Mouse (Mus musculus) forebrain, embryonic 15.5 days (tissue): Measurements from ENCODE around the gene Orc3. TPM values are rescaled to one million over a fixed set of nuclear protein-coding genes. Genes with fewer than 3 reads are reported as not detected.
A peak's percentile ranks its signal among the peaks of the same experiment; 100 is the strongest.

Source experiments
- ATAC-seq: fragments of 200-750 bp; cut with Nextera tagmentation; replicated peaks from 2 replicates; pipeline ENCODE4 v1.8.0; 2017; ENCODE audit warnings: mild to moderate bottlenecking, moderate TSS enrichment, moderate library complexity
- H3K27ac ChIP-seq: fragments of 300-500 bp; sonication (generic); replicated peaks from 2 replicates; pipeline ENCODE4 v1.5.1; 2015; ENCODE audit warnings: mild to moderate bottlenecking, inconsistent platforms
- H3K27me3 ChIP-seq: fragments of 300-500 bp; sonication (generic); 2 replicates; pipeline ENCODE4 v1.6.1; 2015; ENCODE audit warnings: inconsistent platforms
- H3K36me3 ChIP-seq: fragments of 300-500 bp; sonication (generic); 2 replicates; pipeline ENCODE4 v1.6.1; 2015; ENCODE audit warnings: mild to moderate bottlenecking, inconsistent platforms
- H3K4me1 ChIP-seq: fragments of 300-500 bp; sonication (generic); 2 replicates; pipeline ENCODE4 v1.6.1; 2015; ENCODE audit warnings: inconsistent platforms
- H3K4me2 ChIP-seq: fragments of 300-500 bp; sonication (generic); replicated peaks from 2 replicates; pipeline ENCODE4 v1.6.1; 2015; ENCODE audit warnings: mild to moderate bottlenecking, inconsistent platforms
- H3K4me3 ChIP-seq: fragments of 300-500 bp; sonication (generic); 2 replicates; pipeline ENCODE4 v1.5.1; 2015; ENCODE audit warnings: mild to moderate bottlenecking, inconsistent platforms
- H3K9ac ChIP-seq: fragments of 300-500 bp; sonication (generic); replicated peaks from 2 replicates; pipeline ENCODE4 v1.6.1; 2015; ENCODE audit warnings: mild to moderate bottlenecking, inconsistent platforms
- H3K9me3 ChIP-seq: fragments of 300-500 bp; sonication (generic); 2 replicates; pipeline ENCODE4 v1.6.1; 2016; ENCODE audit warnings: inconsistent platforms
- WGBS: fragments of 180-500 bp; shearing (Covaris S2); methylation state at CpG from one replicate; pipeline ENCODE4 v1.1.7; 2015; ENCODE audit warnings: mixed read lengths; 5-methylcytosine and 5-hydroxymethylcytosine counted together
- polyA plus RNA-seq: library from polyadenylated mRNA; unstranded; fragments of >200 nt; fragmentation: Nextera tagmentation; extraction: Ambion mirVana; gene quantifications from 2 replicates; pipeline ENCODE4 v1.2.1, GENCODE M21; 2015

Gene Orc3
- polyA plus RNA-seq = 92.9 and 93.2 TPM in 2 replicates

- Histone ChIP-seq H3K9me3 (no peaks in the 10 kb centered on the region), H3K9ac (peak within 1 kb of the TSS; percentile 79), H3K4me2 (peak within 1 kb of the TSS; percentile 82), H3K4me1 (peaks cover 24% of the 10 kb centered on the region), H3K27me3 (no peaks in the 10 kb centered on the region), H3K27ac (peak within 1 kb of the TSS; percentile 91), H3K36me3 (peaks cover 2% of the 10 kb centered on the region; the same call in 1 of the 2 replicates), H3K4me3 (peak within 1 kb of the TSS; percentile 91)
- WGBS = under 1% methylated on average over 42 of the region's 42 CpGs
- peak; percentile 99 for ATAC-seq
These were observed at the start of gene Orc3, which contains the start of gene Rars2 for GRCm38 (mm10) chr4:34614630-34615094. Gene Orc3, minus strand, starts transcription at chr4:34614944. Gene Rars2, plus strand, starts transcription at chr4:34614957.

- H3K4me2 ChIP-seq = no peak overlapping the region
- H3K27me3 ChIP-seq = no peaks in the 10 kb centered on the region
- H3K4me3 ChIP-seq = no peak overlapping the region
- no peak overlapping the region for H3K27ac ChIP-seq
- no peak overlapping the region for H3K9ac ChIP-seq
- no peaks in the 10 kb centered on the region for H3K9me3 ChIP-seq
- no peaks in the 10 kb centered on the region for H3K4me1 ChIP-seq
- WGBS = 89% methylated on average over 6 of the region's 6 CpGs
- ATAC-seq = no peak; the same call in 1 of the 2 replicates
- peaks cover 81% of the 10 kb centered on the region for H3K36me3 ChIP-seq
These were observed 47.2 kb upstream of the Orc3 start for GRCm38 (mm10) chr4:34661927-34662326.

GRCm38 (mm10) chr4:34661514-34661913 lies 46.8 kb upstream of the Orc3 start:
- H3K4me3 ChIP-seq = no peak overlapping the region
- no peak; the same call in 1 of the 2 replicates for ATAC-seq
- peaks cover 81% of the 10 kb centered on the region for H3K36me3 ChIP-seq
- H3K4me1 ChIP-seq = no peaks in the 10 kb centered on the region
- no peaks in the 10 kb centered on the region for H3K27me3 ChIP-seq
- WGBS = 100% methylated on average over 2 of the region's 2 CpGs
- no peaks in the 10 kb centered on the region for H3K9me3 ChIP-seq
- no peak overlapping the region for H3K4me2 ChIP-seq
- no peak overlapping the region for H3K9ac ChIP-seq
- no peak overlapping the region for H3K27ac ChIP-seq

GRCm38 (mm10) chr4:34659012-34659411 lies 44.3 kb upstream of the Orc3 start:
- Histone ChIP-seq H3K4me3 (no peak overlapping the region), H3K4me1 (no peaks in the 10 kb centered on the region), H3K4me2 (no peak overlapping the region), H3K9ac (no peak overlapping the region), H3K36me3 (peaks cover 79% of the 10 kb centered on the region), H3K9me3 (no peaks in the 10 kb centered on the region), H3K27ac (no peak overlapping the region), H3K27me3 (no peaks in the 10 kb centered on the region)
- no peak for ATAC-seq
- WGBS = 94% methylated on average over 2 of the region's 2 CpGs

GRCm38 (mm10) chr4:34656101-34656500 lies 41.4 kb upstream of the Orc3 start:
- H3K36me3 ChIP-seq = peaks cover 65% of the 10 kb centered on the region
- H3K4me2 ChIP-seq = no peak overlapping the region
- H3K27ac ChIP-seq = no peak overlapping the region
- H3K9ac ChIP-seq = no peak overlapping the region
- WGBS = 95% methylated on average over 10 of the region's 10 CpGs
- no peaks in the 10 kb centered on the region for H3K4me1 ChIP-seq
- H3K9me3 ChIP-seq = no peaks in the 10 kb centered on the region
- no peak for ATAC-seq
- H3K4me3 ChIP-seq = no peak overlapping the region
- H3K27me3 ChIP-seq = no peaks in the 10 kb centered on the region

- H3K4me2 ChIP-seq = no peak overlapping the region
- H3K4me3 ChIP-seq = no peak overlapping the region
- H3K9ac ChIP-seq = no peak overlapping the region
- no peaks in the 10 kb centered on the region for H3K4me1 ChIP-seq
- H3K36me3 ChIP-seq = peaks cover 46% of the 10 kb centered on the region
- no peaks in the 10 kb centered on the region for H3K9me3 ChIP-seq
- no peaks in the 10 kb centered on the region for H3K27me3 ChIP-seq
- no peak overlapping the region for H3K27ac ChIP-seq
- 94% methylated on average over 7 of the region's 7 CpGs for WGBS
- no peak for ATAC-seq
These were observed 38.4 kb upstream of the Orc3 start for GRCm38 (mm10) chr4:34653179-34653578.

GRCm38 (mm10) chr4:34644779-34645178 lies 30.0 kb upstream of the Orc3 start:
- no peak overlapping the region for H3K4me3 ChIP-seq
- no peak overlapping the region for H3K4me2 ChIP-seq
- H3K9ac ChIP-seq = no peak overlapping the region
- H3K9me3 ChIP-seq = no peaks in the 10 kb centered on the region
- H3K27me3 ChIP-seq = no peaks in the 10 kb centered on the region
- no peak overlapping the region for H3K27ac ChIP-seq
- no peaks in the 10 kb centered on the region for H3K4me1 ChIP-seq
- no peak for ATAC-seq
- H3K36me3 ChIP-seq = peaks cover 31% of the 10 kb centered on the region

GRCm38 (mm10) chr4:34640731-34641130 lies 26.0 kb upstream of the Orc3 start:
- no peak for ATAC-seq
- H3K36me3 ChIP-seq = peaks cover 17% of the 10 kb centered on the region
- H3K27ac ChIP-seq = no peak overlapping the region
- H3K27me3 ChIP-seq = no peaks in the 10 kb centered on the region
- H3K4me3 ChIP-seq = no peak overlapping the region
- H3K4me2 ChIP-seq = no peak overlapping the region
- WGBS = 94% methylated on average over 3 of the region's 3 CpGs
- H3K9ac ChIP-seq = no peak overlapping the region
- H3K4me1 ChIP-seq = no peaks in the 10 kb centered on the region
- H3K9me3 ChIP-seq = no peaks in the 10 kb centered on the region

- Histone ChIP-seq H3K27me3 (no peaks in the 10 kb centered on the region), H3K4me1 (no peaks in the 10 kb centered on the region), H3K36me3 (peaks cover 17% of the 10 kb centered on the region), H3K4me3 (no peak overlapping the region), H3K9ac (no peak overlapping the region), H3K27ac (no peak overlapping the region), H3K4me2 (no peak overlapping the region), H3K9me3 (no peaks in the 10 kb centered on the region)
- no peak for ATAC-seq
- 89% methylated on average over 5 of the region's 5 CpGs for WGBS
These were observed 25.1 kb upstream of the Orc3 start for GRCm38 (mm10) chr4:34639745-34640364.

GRCm38 (mm10) chr4:34637851-34638250 lies 23.1 kb upstream of the Orc3 start:
- Histone ChIP-seq H3K27ac (no peak overlapping the region), H3K9ac (no peak overlapping the region), H3K36me3 (peaks cover 19% of the 10 kb centered on the region), H3K27me3 (no peaks in the 10 kb centered on the region), H3K4me1 (no peaks in the 10 kb centered on the region), H3K9me3 (no peaks in the 10 kb centered on the region), H3K4me3 (no peak overlapping the region), H3K4me2 (no peak overlapping the region)
- 87% methylated on average over 4 of the region's 4 CpGs for WGBS
- ATAC-seq = no peak

- H3K4me2 ChIP-seq = no peak overlapping the region
- no peak overlapping the region for H3K4me3 ChIP-seq
- WGBS = 94% methylated on average over 7 of the region's 7 CpGs
- H3K27me3 ChIP-seq = no peaks in the 10 kb centered on the region
- ATAC-seq = no peak
- peaks cover 18% of the 10 kb centered on the region for H3K36me3 ChIP-seq
- no peak overlapping the region for H3K27ac ChIP-seq
- H3K4me1 ChIP-seq = no peaks in the 10 kb centered on the region
- no peaks in the 10 kb centered on the region for H3K9me3 ChIP-seq
- H3K9ac ChIP-seq = no peak overlapping the region
These were observed 22.6 kb upstream of the Orc3 start for GRCm38 (mm10) chr4:34637386-34637785.

- Histone ChIP-seq H3K4me1 (no peaks in the 10 kb centered on the region), H3K4me2 (no peak overlapping the region), H3K9me3 (no peaks in the 10 kb centered on the region), H3K27me3 (no peaks in the 10 kb centered on the region), H3K4me3 (no peak overlapping the region), H3K36me3 (peaks cover 24% of the 10 kb centered on the region), H3K27ac (no peak overlapping the region), H3K9ac (no peak overlapping the region)
- no peak for ATAC-seq
- WGBS = 86% methylated on average over 5 of the region's 5 CpGs
These were observed 21.3 kb upstream of the Orc3 start for GRCm38 (mm10) chr4:34636036-34636435.

GRCm38 (mm10) chr4:34634129-34634528 lies 19.4 kb upstream of the Orc3 start:
- no peak overlapping the region for H3K4me3 ChIP-seq
- no peaks in the 10 kb centered on the region for H3K9me3 ChIP-seq
- ATAC-seq = no peak
- H3K4me1 ChIP-seq = no peaks in the 10 kb centered on the region
- H3K27me3 ChIP-seq = no peaks in the 10 kb centered on the region
- H3K9ac ChIP-seq = no peak overlapping the region
- WGBS = 96% methylated on average over 7 of the region's 7 CpGs
- no peak overlapping the region for H3K27ac ChIP-seq
- H3K4me2 ChIP-seq = no peak overlapping the region
- H3K36me3 ChIP-seq = peaks cover 22% of the 10 kb centered on the region
